Mouse (Mus musculus) right cerebral cortex, postnatal 25 days (tissue): ENCODE data around the gene Clybl.
A peak's percentile ranks its signal among the peaks of the same experiment; 100 is the strongest.

ENCODE experiments used
- DNase-seq: peaks from one replicate; pipeline ENCODE4 v3.0.0; 2022

Clybl gene

GRCm38 (mm10) chr14:122389684-122390370 is 208.3 kb downstream of the Clybl start:
- no peak for DNase-seq

GRCm38 (mm10) chr14:122390935-122391334 is 209.4 kb downstream of the Clybl start:
- DNase-seq: no peak

- no peak for DNase-seq
Measured at GRCm38 (mm10) chr14:122393119-122393518, 211.6 kb downstream of the Clybl start.

GRCm38 (mm10) chr14:122398676-122399075 is 217.2 kb downstream of the Clybl start:
- DNase-seq: no peak

- no peak for DNase-seq
Measured at GRCm38 (mm10) chr14:122399906-122400305, 218.4 kb downstream of the Clybl start.

- DNase-seq: no peak
Measured at GRCm38 (mm10) chr14:122401886-122402285, 220.4 kb downstream of the Clybl start.

- DNase-seq: no peak
Measured at GRCm38 (mm10) chr14:122402716-122403258, 221.3 kb downstream of the Clybl start.

GRCm38 (mm10) chr14:122403422-122403940 is 222.0 kb downstream of the Clybl start:
- DNase-seq: no peak

- no peak for DNase-seq
Measured at GRCm38 (mm10) chr14:122404596-122405154, 223.2 kb downstream of the Clybl start.

GRCm38 (mm10) chr14:122405236-122405635 is 223.7 kb downstream of the Clybl start:
- no peak for DNase-seq

GRCm38 (mm10) chr14:122405897-122406540 is 224.5 kb downstream of the Clybl start:
- no peak for DNase-seq

GRCm38 (mm10) chr14:122406541-122407219 is 225.2 kb downstream of the Clybl start:
- DNase-seq: peak; percentile 36

GRCm38 (mm10) chr14:122412841-122413541 is 231.5 kb downstream of the Clybl start:
- DNase-seq: no peak

- no peak for DNase-seq
Measured at GRCm38 (mm10) chr14:122413542-122413928, 232.0 kb downstream of the Clybl start.

- no peak for DNase-seq
Measured at GRCm38 (mm10) chr14:122414786-122415185, 233.3 kb downstream of the Clybl start.

GRCm38 (mm10) chr14:122416166-122416771 is 234.8 kb downstream of the Clybl start:
- no peak for DNase-seq

- DNase-seq: no peak
Measured at GRCm38 (mm10) chr14:122424441-122424840, 242.9 kb downstream of the Clybl start.

GRCm38 (mm10) chr14:122426529-122427203 is 245.2 kb downstream of the Clybl start:
- no peak for DNase-seq

- no peak for DNase-seq
Measured at GRCm38 (mm10) chr14:122427204-122427560, 245.7 kb downstream of the Clybl start.

- DNase-seq: no peak
Measured at GRCm38 (mm10) chr14:122427654-122428053, 246.2 kb downstream of the Clybl start.

- DNase-seq: no peak
Measured at GRCm38 (mm10) chr14:122432558-122432957, 251.1 kb downstream of the Clybl start.

- DNase-seq: no peak
Measured at GRCm38 (mm10) chr14:122434039-122434438, 252.5 kb downstream of the Clybl start.
